Mouse (Mus musculus): ENCODE results near the gene Ift57. TPM values are rescaled to one million over a fixed set of nuclear protein-coding genes. Genes with fewer than 3 reads are reported as not detected.

Ift57 gene
- polyA plus RNA-seq, 1 experiment from 2014 or later: 32.9 TPM

GRCm38 (mm10) chr16:49684961-49685360 is 14.1 kb upstream of the Ift57 start:
- WGBS: 78% methylated on average over 4 of the region's 4 CpGs
- no peak for ATAC-seq (replicated peaks; ENCODE audit: insufficient number of reproducible peaks, low FRiP score, low TSS enrichment, low read depth)

GRCm38 (mm10) chr16:49699821-49700220 is 788 bp downstream of the Ift57 start:
- WGBS: 40% methylated on average over 5 of the region's 5 CpGs
- DNase-seq (ENCODE audit: low spot score) (no peak), ATAC-seq (replicated peaks; ENCODE audit: insufficient number of reproducible peaks, low FRiP score, low TSS enrichment, low read depth) (no peak)
- Histone ChIP-seq H3K27ac (replicated peaks; ENCODE audit: low read depth, low read length) (no peak overlapping the region), H3K4me1 (ENCODE audit: control insufficient read depth, insufficient read depth, low read length) (no peaks in the 10 kb centered on the region), H3K27me3 (ENCODE audit: control insufficient read depth, insufficient read depth, low read length) (no peaks in the 10 kb centered on the region), H3K4me3 (ENCODE audit: low read depth, low read length) (peak overlapping the region; percentile 78), H3K36me3 (replicated peaks; ENCODE audit: control insufficient read depth, insufficient read depth, low read depth, low read length) (no peaks in the 10 kb centered on the region), H3K4me2 (ENCODE audit: low read depth, low read length) (peak overlapping the region; percentile 68), H3K9ac (replicated peaks; ENCODE audit: low read length) (no peak overlapping the region), H3K9me3 (replicated peaks; ENCODE audit: control insufficient read depth, low read length) (no peaks in the 10 kb centered on the region)

More at GRCm38 (mm10) chr16:49684961-49685360, 14.1 kb upstream of the Ift57 start:
- DNase-seq (ENCODE audit: low spot score): no peak
- Histone ChIP-seq H3K36me3 (replicated peaks; ENCODE audit: control insufficient read depth, insufficient read depth, low read depth, low read length) (no peaks in the 10 kb centered on the region), H3K4me3 (ENCODE audit: low read depth, low read length) (no peak overlapping the region), H3K27me3 (ENCODE audit: control insufficient read depth, insufficient read depth, low read length) (no peaks in the 10 kb centered on the region), H3K9me3 (replicated peaks; ENCODE audit: control insufficient read depth, low read length) (no peaks in the 10 kb centered on the region), H3K4me1 (ENCODE audit: control insufficient read depth, insufficient read depth, low read length) (no peaks in the 10 kb centered on the region), H3K4me2 (ENCODE audit: low read depth, low read length) (no peak overlapping the region), H3K27ac (replicated peaks; ENCODE audit: low read depth, low read length) (no peak overlapping the region), H3K9ac (replicated peaks; ENCODE audit: low read length) (no peak overlapping the region)

DNA sequence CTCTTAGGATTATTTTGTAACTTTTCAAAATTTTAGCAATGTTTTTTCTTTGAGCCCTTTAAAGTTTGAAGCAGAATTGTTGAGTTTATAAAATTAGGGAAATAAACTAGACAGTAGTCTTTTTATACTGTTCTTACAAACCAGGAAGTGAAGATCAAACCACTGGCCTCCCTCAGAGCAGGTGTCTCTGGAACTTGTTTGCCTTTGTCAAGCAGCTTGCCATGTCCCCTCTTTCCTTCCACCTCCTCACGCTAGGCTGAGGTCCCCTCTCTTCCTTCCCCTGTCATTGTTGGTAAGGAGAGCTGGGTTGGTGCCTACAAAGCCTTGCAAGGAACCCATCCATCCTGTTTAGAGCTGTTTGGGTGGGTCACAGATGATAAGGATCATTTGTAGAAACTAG is 9.0 kb downstream of the Ift57 start:
- Histone ChIP-seq H3K9ac (replicated peaks; ENCODE audit: low read length) (no peak overlapping the region), H3K4me1 (ENCODE audit: control insufficient read depth, insufficient read depth, low read length) (no peaks in the 10 kb centered on the region), H3K4me3 (ENCODE audit: low read depth, low read length) (no peak overlapping the region), H3K27me3 (ENCODE audit: control insufficient read depth, insufficient read depth, low read length) (no peaks in the 10 kb centered on the region), H3K4me2 (ENCODE audit: low read depth, low read length) (no peak overlapping the region), H3K27ac (replicated peaks; ENCODE audit: low read depth, low read length) (no peak overlapping the region), H3K36me3 (replicated peaks; ENCODE audit: control insufficient read depth, insufficient read depth, low read depth, low read length) (no peaks in the 10 kb centered on the region; the same call in 1 of the 2 replicates), H3K9me3 (replicated peaks; ENCODE audit: control insufficient read depth, low read length) (no peaks in the 10 kb centered on the region)
- 67% methylated on average over 1 of the region's 1 CpGs for WGBS
- no peak for ATAC-seq (replicated peaks; ENCODE audit: insufficient number of reproducible peaks, low FRiP score, low TSS enrichment, low read depth)
- DNase-seq (ENCODE audit: low spot score): no peak

DNA sequence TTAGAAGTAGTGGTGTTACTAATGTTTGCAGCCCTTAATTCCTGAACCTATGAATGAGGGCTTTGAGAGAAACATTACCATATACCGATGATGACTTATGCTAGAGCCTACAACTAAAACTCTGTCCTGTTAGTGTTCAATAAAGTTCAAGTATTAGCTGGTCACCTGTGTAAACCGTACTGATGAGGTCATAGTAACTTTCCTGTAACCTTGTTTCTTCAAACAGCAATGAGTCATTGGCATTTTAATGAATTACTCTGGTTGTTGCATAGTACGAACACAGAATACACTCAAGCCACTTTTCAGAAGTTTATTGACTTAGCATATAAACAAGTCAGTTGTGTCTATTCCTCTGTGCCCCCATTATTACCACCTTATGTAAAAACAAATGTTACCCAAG is 11.2 kb downstream of the Ift57 start:
- no peaks in the 10 kb centered on the region; the same call in 1 of the 2 replicates for H3K36me3 ChIP-seq (replicated peaks; ENCODE audit: control insufficient read depth, insufficient read depth, low read depth, low read length)
- H3K4me2 ChIP-seq (ENCODE audit: low read depth, low read length): no peak overlapping the region
- H3K4me3 ChIP-seq (ENCODE audit: low read depth, low read length): no peak overlapping the region
- no peaks in the 10 kb centered on the region for H3K9me3 ChIP-seq (replicated peaks; ENCODE audit: control insufficient read depth, low read length)
- no peaks in the 10 kb centered on the region for H3K27me3 ChIP-seq (ENCODE audit: control insufficient read depth, insufficient read depth, low read length)
- ATAC-seq (replicated peaks; ENCODE audit: insufficient number of reproducible peaks, low FRiP score, low TSS enrichment, low read depth): no peak
- no peaks in the 10 kb centered on the region for H3K4me1 ChIP-seq (ENCODE audit: control insufficient read depth, insufficient read depth, low read length)
- 89% methylated on average over 3 of the region's 3 CpGs for WGBS
- DNase-seq (ENCODE audit: low spot score): no peak
- no peak overlapping the region for H3K27ac ChIP-seq (replicated peaks; ENCODE audit: low read depth, low read length)
- H3K9ac ChIP-seq (replicated peaks; ENCODE audit: low read length): no peak overlapping the region

GRCm38 (mm10) chr16:49713302-49713701 is 14.3 kb downstream of the Ift57 start:
- no peak overlapping the region for H3K9ac ChIP-seq (replicated peaks; ENCODE audit: low read length)
- no peaks in the 10 kb centered on the region; the same call in 1 of the 2 replicates for H3K36me3 ChIP-seq (replicated peaks; ENCODE audit: control insufficient read depth, insufficient read depth, low read depth, low read length)
- no peak overlapping the region for H3K27ac ChIP-seq (replicated peaks; ENCODE audit: low read depth, low read length)
- DNase-seq (ENCODE audit: low spot score) (no peak), ATAC-seq (replicated peaks; ENCODE audit: insufficient number of reproducible peaks, low FRiP score, low TSS enrichment, low read depth) (no peak)
- no peaks in the 10 kb centered on the region for H3K27me3 ChIP-seq (ENCODE audit: control insufficient read depth, insufficient read depth, low read length)
- 80% methylated on average over 3 of the region's 3 CpGs for WGBS
- no peak overlapping the region for H3K4me3 ChIP-seq (ENCODE audit: low read depth, low read length)
- no peaks in the 10 kb centered on the region for H3K4me1 ChIP-seq (ENCODE audit: control insufficient read depth, insufficient read depth, low read length)
- no peak overlapping the region for H3K4me2 ChIP-seq (ENCODE audit: low read depth, low read length)
- no peaks in the 10 kb centered on the region for H3K9me3 ChIP-seq (replicated peaks; ENCODE audit: control insufficient read depth, low read length)

DNA sequence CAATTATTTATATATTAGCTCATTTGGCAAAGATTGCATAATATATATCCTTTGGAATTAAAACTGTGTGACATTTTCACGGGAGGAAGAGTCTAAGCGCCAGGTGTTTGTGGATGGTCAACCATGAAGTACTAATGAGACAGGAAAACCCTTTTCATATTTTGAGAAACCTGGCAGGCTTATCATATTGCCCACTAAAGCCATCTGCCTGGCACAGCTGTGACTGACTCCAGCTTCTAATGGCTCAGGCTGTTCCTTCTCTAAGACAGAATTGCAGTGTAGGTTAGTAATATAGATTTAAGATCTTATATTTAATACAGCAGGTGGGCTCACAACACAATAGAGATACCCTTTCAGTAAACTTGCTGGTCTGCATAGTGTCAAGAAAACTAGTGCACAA is 21.6 kb downstream of the Ift57 start:
- Histone ChIP-seq H3K36me3 (replicated peaks; ENCODE audit: control insufficient read depth, insufficient read depth, low read depth, low read length) (no peaks in the 10 kb centered on the region), H3K27ac (replicated peaks; ENCODE audit: low read depth, low read length) (no peak overlapping the region), H3K4me2 (ENCODE audit: low read depth, low read length) (no peak overlapping the region), H3K9ac (replicated peaks; ENCODE audit: low read length) (no peak overlapping the region), H3K4me1 (ENCODE audit: control insufficient read depth, insufficient read depth, low read length) (no peaks in the 10 kb centered on the region), H3K4me3 (ENCODE audit: low read depth, low read length) (no peak overlapping the region), H3K9me3 (replicated peaks; ENCODE audit: control insufficient read depth, low read length) (no peaks in the 10 kb centered on the region), H3K27me3 (ENCODE audit: control insufficient read depth, insufficient read depth, low read length) (no peaks in the 10 kb centered on the region)
- ATAC-seq (replicated peaks; ENCODE audit: insufficient number of reproducible peaks, low FRiP score, low TSS enrichment, low read depth) (no peak), DNase-seq (ENCODE audit: low spot score) (no peak)
- WGBS: 92% methylated on average over 2 of the region's 2 CpGs

DNA sequence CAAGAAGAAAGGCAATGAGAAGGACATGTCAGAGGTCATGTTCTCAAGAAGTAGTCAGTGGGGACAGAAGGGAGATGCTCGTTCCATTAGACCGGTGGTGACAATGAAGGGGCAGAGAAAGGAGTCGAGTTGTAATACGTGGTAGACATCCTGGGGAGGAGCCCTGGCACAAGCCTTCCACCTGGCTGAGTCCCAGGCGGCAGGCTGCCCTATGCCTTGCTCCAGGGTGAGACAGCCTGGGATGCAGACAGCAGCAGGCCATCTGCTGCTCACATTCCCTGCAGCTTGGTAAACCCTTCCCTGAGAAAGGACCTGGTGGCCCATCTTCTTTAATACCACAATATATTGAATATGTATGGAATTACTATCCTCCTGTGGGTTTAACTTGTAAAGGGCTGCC is 22.6 kb downstream of the Ift57 start:
- H3K4me2 ChIP-seq (ENCODE audit: low read depth, low read length): no peak overlapping the region
- H3K9ac ChIP-seq (replicated peaks; ENCODE audit: low read length): no peak overlapping the region
- no peaks in the 10 kb centered on the region for H3K36me3 ChIP-seq (replicated peaks; ENCODE audit: control insufficient read depth, insufficient read depth, low read depth, low read length)
- no peaks in the 10 kb centered on the region for H3K9me3 ChIP-seq (replicated peaks; ENCODE audit: control insufficient read depth, low read length)
- H3K4me1 ChIP-seq (ENCODE audit: control insufficient read depth, insufficient read depth, low read length): no peaks in the 10 kb centered on the region
- ATAC-seq (replicated peaks; ENCODE audit: insufficient number of reproducible peaks, low FRiP score, low TSS enrichment, low read depth) (no peak), DNase-seq (ENCODE audit: low spot score) (no peak)
- H3K27me3 ChIP-seq (ENCODE audit: control insufficient read depth, insufficient read depth, low read length): no peaks in the 10 kb centered on the region
- H3K4me3 ChIP-seq (ENCODE audit: low read depth, low read length): no peak overlapping the region
- H3K27ac ChIP-seq (replicated peaks; ENCODE audit: low read depth, low read length): no peak overlapping the region
- 42% methylated on average over 5 of the region's 5 CpGs for WGBS

- DNase-seq (ENCODE audit: low spot score): no peak
- H3K9ac ChIP-seq (replicated peaks; ENCODE audit: low read length): no peak overlapping the region
- H3K9me3 ChIP-seq (replicated peaks; ENCODE audit: control insufficient read depth, low read length): no peaks in the 10 kb centered on the region
- H3K27ac ChIP-seq (replicated peaks; ENCODE audit: low read depth, low read length): no peak overlapping the region
- no peak for ATAC-seq (replicated peaks; ENCODE audit: insufficient number of reproducible peaks, low FRiP score, low TSS enrichment, low read depth)
- no peak overlapping the region for H3K4me3 ChIP-seq (ENCODE audit: low read depth, low read length)
- H3K4me1 ChIP-seq (ENCODE audit: control insufficient read depth, insufficient read depth, low read length): no peaks in the 10 kb centered on the region
- WGBS: 71% methylated on average over 4 of the region's 4 CpGs
- H3K27me3 ChIP-seq (ENCODE audit: control insufficient read depth, insufficient read depth, low read length): no peaks in the 10 kb centered on the region
- no peaks in the 10 kb centered on the region for H3K36me3 ChIP-seq (replicated peaks; ENCODE audit: control insufficient read depth, insufficient read depth, low read depth, low read length)
- no peak overlapping the region for H3K4me2 ChIP-seq (ENCODE audit: low read depth, low read length)
These were observed 24.2 kb downstream of the Ift57 start for GRCm38 (mm10) chr16:49723222-49723621.
